Mouse (Mus musculus) spleen, postnatal 36 days (tissue): ENCODE measurements at regions not wholly inside any gene's neighbourhood (a gene's known extent, or its start where the extent isn't known, plus 50 kb on each side); places are given as distances from the start of the nearest gene placed in this dataset.
A peak's percentile ranks its signal among the peaks of the same experiment; 100 is the strongest.

ENCODE experiments used
- DNase-seq, 2 experiments: peaks; one replicate each; pipeline ENCODE4 v3.0.0; 2022; ENCODE audit warnings: low spot score in 2 of 2, mixed read lengths in 1 of 2

DNA sequence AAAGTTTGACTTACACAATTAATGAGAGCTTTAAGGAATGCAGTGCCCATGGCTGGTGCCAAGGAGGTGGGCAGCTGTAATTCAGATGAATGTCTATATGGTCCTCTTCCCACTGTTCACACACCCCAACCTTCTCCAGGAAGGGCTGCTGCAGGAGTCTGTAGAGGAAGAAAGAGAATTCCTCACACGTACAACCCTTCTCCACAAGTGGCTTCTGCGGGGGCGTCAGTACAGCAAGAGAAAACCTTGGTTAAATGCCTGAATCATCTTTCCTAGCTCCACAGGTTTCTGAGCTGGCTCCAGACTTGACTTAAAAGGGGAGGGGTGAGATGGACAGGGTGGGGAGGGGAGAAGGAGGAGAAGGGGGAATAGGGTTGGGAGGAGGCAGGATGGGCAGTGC, 306.3 kb downstream of the Tbc1d1 start:
- DNase-seq = no peak

DNA sequence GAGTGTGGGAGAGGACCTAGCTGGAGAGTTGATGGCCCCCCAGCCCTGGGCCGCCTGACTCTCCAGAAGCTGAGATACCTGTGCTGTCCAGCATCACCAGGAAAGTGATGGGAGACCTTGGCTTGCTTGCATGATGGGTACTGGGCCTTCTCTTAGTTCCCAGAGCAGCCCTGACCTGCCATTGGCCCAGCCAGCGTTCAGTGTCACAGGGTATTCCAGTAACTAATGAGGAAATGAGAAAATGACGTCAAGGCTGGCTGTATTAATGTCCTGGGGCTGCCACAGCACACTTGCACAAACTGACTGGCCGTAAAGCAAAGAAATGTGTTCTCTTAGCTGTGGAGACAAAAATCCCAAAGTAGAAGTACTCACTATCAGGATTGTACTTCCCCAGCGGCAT, 307.5 kb downstream of the Tbc1d1 start:
- DNase-seq = no peak

DNA sequence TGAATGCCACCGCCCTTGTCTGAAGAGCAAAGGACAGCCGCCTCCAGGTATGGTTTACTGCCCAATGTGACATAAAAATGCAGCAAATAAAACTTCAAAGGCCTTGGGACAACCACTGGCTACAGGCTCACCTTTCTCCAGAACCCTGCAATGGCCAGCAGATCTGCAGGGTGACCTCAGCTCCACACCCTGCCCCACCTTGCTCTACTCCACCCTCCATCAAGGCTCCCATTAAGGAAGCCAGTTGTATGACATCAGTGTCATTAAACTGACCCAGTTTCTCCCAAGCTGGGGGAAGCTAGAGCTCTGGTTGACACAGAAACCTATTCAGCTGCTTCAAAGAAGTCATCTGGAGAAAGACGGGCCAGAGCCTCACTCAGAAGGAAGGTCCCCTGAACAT, 310.2 kb downstream of the Tbc1d1 start:
- DNase-seq = no peak

DNA sequence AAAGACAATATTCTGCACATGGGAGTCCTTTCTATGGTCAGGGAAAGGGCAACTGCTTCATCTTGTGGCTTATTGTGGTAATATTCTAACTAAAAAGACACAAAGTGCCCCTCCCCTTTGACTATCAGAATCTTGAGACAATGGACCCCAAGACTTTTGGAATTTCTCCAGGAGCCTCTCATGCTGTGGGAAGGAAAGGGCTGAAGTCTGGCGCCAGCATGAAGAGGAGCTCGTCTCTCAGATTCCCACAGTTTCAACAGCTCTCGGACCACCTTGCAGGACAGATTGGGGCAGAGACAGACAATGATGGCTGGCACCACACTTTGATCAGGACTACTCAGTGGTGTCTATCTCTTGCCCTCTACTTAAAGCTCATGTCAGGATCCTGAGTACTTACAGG, 311.8 kb downstream of the Tbc1d1 start:
- no peak for DNase-seq

DNA sequence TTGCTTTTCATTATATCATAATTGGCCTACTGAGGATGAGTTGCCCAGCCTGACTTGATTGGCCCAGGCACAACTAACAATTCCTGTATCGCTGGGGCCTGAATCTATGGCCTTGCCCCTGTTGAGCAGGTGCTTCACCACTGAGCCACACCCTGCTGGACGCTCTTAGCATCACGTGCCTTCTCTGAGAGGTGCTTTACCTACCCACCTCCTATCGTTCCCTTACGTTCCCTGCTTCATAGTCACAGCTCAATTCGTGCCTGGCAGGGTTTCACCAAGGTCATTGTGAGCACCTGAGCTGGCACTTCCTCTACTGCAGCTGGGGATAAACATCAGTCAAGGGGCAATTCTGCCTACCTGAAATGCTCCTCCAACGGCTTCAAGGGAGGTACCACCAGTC, 312.2 kb downstream of the Tbc1d1 start:
- DNase-seq = no peak

DNA sequence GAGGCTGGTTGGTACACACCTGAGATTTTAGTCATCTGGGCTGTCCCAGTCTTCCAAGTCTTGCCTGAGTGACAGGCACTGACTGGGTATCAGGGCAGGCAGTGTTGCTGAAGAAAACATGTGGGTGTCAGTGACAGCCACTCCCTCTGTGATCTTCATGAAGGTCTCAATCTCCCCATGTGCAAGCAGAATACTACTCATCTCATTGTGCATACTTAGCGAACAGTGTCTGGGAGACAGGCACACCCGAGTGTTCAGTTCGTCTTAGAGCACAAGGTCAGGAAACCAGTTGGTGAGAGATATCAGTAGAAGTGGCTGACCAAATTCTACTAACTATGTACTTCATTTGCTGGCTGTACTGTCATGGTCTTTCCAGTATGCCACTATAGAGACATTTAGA, 315.9 kb downstream of the Tbc1d1 start:
- no peak for DNase-seq

DNA sequence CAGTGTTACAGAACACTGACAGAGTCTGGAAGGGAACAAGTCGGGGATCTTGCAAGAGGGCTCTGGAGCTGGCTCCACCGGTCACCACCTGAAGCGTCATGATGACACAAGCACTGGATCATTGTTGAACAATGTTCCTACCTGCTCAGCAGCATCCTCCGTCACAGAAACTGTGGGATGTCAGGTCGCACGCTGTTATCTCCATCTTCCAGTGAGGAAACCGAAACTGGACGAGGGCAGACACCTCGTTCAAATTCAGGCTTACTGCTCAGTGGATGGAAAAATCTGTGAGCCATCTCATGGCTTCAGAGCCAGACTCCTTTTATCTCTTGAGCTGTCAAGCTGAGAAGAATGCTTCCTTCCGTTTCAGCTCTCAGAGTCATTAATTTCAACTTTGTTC, 316.3 kb downstream of the Tbc1d1 start:
- no peak for DNase-seq

DNA sequence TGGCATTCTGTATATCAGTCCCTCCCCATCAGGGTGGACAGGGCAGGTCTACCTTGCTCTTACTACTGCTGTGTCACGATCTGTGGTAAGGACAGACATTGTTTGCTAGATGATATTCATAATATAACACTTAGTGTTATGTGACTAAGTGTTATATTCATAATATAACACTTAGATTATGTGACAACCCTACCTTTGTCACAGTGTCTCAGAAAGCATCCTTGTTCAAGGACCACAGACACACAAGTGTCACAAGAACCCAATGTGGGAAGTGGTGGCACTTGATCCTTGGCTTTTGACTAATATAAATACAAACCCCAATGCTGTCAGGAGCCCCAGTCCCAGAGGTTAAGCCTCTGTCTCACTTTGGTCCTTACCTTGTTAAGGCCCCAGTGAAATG, 318.8 kb downstream of the Tbc1d1 start:
- no peak for DNase-seq

DNA sequence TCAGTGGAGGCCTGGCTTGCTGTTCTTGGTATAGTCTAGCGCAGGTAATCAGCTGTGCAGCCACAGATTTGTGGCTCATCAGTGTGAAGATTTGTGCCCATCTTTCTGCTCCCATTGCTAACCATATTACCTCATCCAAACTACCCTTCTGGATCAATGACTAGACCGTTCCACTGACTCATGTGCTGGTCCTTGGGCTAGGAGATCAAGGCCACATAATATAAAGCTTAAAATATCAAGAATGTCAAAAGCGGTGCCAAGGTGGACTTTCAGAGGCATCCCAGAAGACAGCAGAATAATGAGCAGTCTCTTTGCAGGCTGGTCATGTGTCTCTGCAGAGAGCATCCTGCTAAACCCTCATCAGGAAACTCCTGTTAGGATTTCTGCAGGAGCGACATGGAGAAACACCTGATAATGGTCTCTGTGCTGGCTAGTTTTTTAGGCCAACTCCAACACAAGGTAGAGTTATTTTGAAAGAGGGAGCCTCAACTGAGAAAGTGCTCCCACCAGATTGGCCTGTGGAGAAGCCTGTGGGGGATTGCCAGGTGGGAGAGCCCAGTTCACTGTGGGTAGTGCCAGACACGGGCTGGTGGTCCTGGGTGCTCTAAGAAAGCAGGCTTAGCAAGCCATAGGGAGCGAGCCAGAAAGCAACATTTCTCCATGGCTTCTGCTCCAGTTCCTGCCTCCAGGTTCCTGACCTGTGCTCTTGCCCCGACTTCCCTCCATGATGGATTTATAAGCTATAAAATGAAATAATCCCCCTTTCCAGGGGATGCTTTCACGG, 319.8 kb downstream of the Tbc1d1 start:
- no peak for DNase-seq

DNA sequence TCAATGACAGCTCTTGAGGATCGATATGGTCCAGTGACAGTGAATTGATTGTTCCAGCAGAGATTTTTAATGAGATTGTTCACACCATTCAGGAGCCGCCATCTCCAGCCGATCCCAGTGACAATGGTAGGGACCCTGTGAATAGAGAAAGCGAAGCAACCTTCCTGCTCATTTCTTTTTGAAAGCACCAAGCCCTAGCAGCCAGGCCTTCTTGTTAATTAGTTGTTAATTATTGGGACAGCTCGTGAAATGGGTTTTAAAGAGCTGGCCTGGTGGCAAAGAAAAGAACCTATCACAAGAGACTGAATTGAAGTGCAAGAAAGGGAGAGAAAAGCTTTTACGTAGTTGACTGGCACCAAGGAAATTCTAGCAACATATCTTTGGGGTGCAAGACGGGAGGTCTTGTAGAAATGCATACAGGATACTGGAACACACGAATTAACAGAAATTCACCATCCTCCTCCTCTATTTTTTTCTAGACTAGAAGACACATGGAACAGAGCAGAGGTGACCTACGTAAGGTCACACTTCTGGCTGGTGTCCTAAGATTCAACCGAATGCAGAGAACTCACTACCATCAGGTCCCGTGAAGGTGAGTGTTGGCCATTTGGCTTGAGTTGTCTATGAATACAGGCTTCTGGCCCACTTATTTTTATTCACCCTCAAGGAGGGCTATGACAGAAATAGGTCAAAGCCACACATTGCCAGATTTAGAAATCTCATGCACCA, 320.7 kb downstream of the Tbc1d1 start:
- DNase-seq = no peak

DNA sequence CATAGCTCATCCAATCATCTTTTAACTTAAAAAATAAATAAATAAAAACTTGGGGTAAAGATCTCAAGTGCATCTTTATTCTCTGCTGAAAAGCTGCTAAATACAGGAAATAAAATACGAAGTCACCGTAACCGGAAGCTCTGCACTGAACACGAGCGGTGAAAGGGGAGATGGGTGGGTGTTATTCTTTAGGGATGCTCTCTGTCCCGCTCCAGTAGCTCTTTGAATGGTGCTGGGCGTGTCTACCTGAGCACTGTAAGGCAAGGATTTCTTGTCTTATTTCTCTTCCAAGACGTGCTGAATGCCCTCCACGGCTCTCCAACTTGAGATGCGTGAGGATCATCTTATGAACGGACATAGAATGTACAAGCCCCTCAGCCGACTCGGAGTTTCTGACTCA, 322.0 kb downstream of the Tbc1d1 start:
- DNase-seq = no peak

DNA sequence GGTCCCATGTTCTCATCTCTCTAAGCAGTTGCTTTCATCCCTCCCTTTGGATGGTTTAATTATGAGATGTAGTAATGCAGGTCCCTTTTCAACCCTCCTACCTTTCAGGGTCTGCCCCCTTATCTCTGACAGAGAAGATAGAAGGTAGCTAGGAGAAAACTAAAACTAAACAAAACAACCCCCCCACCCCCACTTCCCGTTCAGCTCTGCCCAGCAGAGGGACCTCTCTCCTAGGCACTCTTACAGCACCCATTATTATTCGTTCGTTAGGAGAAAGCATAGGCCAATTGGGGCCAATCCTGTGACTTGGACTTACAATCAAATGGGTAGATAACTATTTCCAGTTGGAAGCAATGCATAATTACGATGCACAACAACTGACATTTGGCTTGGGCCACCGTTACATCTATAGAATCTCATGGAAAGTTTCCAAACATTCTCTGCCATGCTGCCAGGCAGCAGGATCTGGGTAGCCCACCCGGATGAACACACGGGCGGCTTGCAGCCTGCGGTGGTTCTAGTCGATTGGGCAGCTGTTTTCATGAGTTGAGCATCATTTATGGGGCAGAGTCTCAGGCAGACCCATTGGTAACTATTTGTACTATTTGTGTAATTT, 322.6 kb downstream of the Tbc1d1 start:
- peak in 1 of 2 experiments; percentile 37 for DNase-seq

DNA sequence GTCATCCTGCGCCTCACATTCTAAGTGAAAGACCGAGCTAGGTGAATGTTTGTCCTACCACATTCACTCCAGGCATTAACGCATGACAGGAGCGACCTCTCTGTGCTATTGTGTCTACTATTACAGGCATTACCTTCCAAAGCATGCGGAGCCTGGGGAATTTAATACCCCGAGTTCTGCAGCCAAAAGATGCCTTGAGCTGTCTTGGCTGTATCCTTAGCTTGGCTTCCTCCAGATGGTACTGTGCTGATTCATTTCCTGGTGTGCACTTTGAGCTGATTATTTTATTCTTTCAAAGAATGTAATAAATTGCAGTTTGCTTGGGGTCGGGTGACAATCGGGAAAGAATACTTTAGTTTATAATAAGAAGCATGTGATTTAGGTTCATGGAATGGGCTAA, 323.2 kb downstream of the Tbc1d1 start:
- no peak for DNase-seq

DNA sequence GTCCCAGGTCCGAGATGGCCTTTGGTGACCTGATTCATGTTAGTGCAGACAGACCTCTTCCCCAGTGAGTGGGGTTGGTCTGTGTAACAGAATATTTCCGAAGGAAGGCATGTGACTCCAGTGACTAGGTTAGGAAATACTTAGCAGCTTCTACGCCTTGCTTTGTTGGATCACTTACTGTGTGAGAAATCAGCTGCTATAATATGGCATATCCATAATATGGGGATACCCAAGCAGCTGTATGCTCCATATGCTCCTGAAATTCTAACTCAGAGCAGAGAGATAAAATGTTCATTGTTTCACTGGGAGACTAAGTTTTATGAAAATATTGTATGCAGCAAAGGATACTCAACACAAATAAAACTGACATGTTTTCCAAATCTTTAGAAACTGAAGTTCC, 318.1 kb upstream of the Klf3 start:
- no peak for DNase-seq

DNA sequence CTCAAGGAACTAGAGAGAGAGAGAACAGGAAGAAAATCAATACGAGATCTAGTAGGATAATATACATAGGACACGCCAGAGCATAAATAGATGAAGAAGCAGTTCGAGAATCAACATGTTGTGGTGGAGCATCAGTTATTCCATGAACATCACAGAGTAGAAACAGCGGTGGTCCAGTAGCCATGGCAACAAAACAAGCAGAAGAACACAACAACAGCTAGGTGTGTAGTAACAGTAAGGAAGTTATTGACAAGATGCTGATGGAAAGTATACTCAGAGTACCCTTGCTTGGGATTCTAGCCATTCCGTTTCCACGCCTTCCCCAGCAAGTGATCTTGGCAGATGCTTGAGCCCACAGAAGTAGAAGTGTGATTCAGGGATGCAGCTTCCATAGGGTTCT, 317.3 kb upstream of the Klf3 start:
- no peak for DNase-seq

DNA sequence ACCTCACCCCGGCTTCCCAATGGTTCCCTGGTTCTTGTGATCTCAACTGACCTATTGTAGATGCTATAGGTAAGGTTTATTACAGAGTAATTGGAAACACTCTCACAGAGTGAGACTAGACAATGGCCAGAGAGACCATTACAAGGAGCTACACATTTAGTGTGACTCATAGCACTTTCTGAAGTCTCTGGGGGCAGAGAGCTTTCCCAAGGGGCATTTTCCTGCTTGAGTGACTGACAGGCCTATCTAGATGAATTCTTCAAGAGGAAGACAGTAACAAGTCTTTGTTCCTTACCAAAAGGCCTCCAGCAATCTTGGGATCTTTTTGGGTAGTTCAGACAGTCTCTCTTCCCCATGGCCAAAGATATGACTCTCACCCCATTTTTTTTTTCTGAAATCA, 316.4 kb upstream of the Klf3 start:
- DNase-seq = peak; percentile 41 to 60

DNA sequence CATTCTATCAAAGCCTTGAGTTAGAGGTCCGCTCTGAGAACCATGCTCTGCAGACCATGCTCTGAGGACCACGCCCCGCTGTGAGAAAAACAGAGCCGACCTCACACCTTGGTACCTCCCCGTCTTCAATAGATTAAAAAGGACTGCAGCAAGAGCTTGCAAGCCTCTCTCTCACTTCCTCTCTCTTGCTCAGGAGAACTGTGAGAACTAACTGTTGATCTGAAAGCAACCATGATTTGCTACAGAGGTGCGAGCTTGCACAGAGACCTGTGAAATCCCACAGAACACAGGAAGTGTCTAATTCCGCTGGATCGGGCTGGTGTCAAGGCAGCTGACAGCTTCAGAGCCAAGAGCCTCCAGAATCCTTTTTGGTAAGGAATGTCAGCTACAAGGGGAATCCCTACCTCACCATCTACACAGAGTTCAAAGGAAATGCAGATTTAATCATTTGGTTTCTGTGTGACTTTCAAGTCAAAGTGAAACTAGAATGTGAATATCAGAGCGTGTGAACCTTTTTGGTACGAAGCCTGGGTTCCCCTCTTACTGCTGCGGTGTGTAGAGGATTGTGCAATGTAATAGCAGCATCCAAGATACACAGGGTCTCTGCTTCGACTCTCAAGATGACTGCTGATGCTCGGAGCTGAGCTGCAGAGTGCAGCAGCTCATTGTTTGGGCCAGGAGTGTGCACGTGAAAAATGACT, 315.3 kb upstream of the Klf3 start:
- DNase-seq = peak; percentile 90 to 91

DNA sequence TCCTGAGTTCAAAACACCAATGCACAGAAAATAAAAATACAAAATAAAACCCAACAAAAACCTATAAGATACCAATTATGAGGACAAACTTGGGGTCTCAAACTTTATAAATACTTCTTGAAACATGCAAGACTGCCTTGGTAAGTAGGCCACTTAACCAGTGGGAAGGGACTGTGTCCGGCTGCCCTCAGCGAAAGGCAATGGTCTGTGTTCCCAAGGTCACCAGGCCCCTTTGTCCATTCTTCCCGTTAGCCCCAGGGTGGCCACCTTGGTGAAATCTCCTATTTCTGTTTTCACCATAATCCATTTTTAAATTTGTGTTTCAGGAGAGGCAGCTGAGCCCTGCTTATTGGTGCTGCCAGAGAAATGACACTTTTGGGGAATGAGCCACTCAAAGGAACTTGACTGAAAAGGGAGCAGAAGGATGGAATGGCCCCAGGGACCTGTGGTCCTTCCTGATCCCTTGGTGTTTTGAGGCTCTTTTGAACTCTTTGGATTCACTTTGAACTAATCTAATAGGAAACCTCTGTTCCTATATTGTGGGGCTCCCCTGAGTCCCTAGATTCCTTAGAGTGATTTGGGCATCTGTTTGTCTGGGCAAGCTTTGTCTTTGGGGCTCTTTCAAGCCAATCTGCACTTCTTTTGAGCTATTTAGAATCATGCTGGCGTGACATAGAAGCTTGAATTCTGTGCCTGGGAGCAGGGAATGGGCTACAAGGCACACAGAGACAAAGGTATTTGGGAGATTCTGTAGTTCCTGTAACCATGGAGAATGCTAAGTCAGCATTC, 313.3 kb upstream of the Klf3 start:
- DNase-seq = no peak

DNA sequence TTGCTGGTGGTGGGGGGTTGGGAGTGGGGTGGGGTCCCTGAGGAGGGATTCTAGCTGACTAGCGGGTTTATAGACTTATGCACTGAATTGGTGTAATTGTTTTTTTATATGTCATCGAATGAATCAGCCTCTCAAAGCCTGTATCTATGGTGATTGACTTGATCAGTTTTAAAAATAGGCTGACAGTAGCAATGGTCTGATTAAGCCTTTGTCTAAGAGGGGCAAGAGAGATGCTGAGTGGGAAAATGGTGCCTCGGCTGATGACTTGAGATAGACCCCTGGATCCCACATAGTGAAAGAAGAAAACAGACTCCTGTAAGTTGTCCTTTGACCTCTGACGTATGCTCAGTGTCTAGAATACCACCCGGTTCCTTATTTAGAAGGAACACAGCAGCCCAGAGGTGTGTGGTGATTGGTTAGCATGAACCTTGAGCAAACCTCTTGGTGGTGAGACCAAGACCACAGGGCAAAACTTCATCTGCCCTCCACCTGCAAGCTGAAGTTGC, 312.7 kb upstream of the Klf3 start:
- DNase-seq = peak; percentile 33 to 40

DNA sequence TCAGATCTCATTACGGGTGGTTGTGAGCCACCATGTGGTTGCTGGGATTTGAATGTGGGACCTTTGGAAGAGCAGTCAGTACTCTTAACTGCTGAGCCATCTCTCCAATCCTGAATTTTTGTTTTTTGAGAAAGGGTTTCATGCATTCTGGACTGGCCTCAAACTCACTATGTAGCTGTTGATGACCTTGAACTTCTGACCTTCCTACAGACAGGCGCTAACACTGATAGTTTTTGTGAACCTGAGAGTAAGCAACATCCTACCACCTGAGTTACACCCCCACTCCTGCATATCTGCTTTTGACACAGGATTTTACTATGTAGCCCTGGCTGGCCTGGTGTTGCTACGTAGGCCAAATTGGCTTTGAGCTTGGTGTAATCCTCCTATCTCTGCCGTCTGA, 308.8 kb upstream of the Klf3 start:
- no peak for DNase-seq

DNA sequence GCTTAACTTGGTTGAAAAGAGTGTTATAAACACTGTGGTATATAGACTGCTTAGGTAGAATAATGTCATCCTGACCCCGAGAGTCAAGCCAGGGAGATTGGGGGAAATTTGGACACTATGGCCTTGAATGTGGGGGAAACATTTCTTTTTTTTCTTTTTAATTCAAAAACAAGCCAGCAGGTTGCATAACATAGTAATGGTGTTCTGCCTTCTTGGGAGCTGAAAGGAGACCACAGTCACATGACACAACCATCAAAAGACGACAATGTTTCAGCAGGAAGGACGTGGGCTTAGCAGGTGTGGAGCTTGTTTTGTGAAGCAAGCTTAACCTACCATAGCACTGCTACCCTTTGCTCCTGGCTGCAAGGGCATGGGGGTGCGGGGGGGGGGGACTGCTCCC, 306.3 kb upstream of the Klf3 start:
- peak; percentile 56 to 58 for DNase-seq
